Mouse (Mus musculus) forebrain, embryonic 14.5 days (tissue): Measurements from ENCODE around the gene Hes7. TPM values are rescaled to one million over a fixed set of nuclear protein-coding genes. Genes with fewer than 3 reads are reported as not detected.
"Not testable (repeated sequence)": the region's sequence is repeated elsewhere in the genome, so short reads cannot be mapped to it uniquely, and the experiment has no call there.

ENCODE experiments used
- ATAC-seq: fragments of 200-750 bp; cut with Nextera tagmentation; 2 replicates; pipeline ENCODE4 v1.8.0; 2017; ENCODE audit warnings: mild to moderate bottlenecking, moderate library complexity
- DNase-seq: peaks from one replicate; pipeline ENCODE4 v3.0.0-alpha.2; 2015; ENCODE audit warnings: low spot score
- H3K27ac ChIP-seq: fragments of 300-500 bp; sonication (generic); 2 replicates; pipeline ENCODE4 v1.5.1; 2014; ENCODE audit warnings: low read depth, mild to moderate bottlenecking, control low read depth, low read length, moderate library complexity
- H3K27me3 ChIP-seq: fragments of 300-500 bp; sonication (generic); replicated peaks from 2 replicates; pipeline ENCODE4 v1.6.1; 2014; ENCODE audit warnings: low read length, control low read depth, mixed read lengths; ENCODE audit not compliant: control insufficient read depth, insufficient read depth
- H3K36me3 ChIP-seq: fragments of 300-500 bp; sonication (generic); 2 replicates; pipeline ENCODE4 v1.6.1; 2014; ENCODE audit warnings: low read length, control low read depth; ENCODE audit not compliant: control insufficient read depth, insufficient read depth
- H3K4me1 ChIP-seq: fragments of 300-500 bp; sonication (generic); 2 replicates; pipeline ENCODE4 v1.6.1; 2014; ENCODE audit warnings: antibody characterized with exemption, low read length, control low read depth; ENCODE audit not compliant: control insufficient read depth, insufficient read depth
- H3K4me2 ChIP-seq: fragments of 300-500 bp; sonication (generic); 2 replicates; pipeline ENCODE4 v1.6.1; 2014; ENCODE audit warnings: mild to moderate bottlenecking, control low read depth, low read length
- H3K4me3 ChIP-seq: fragments of 300-500 bp; sonication (generic); 2 replicates; pipeline ENCODE4 v1.5.1; 2014; ENCODE audit warnings: low read depth, low read length, control low read depth
- H3K9ac ChIP-seq: fragments of 300-500 bp; sonication (generic); 2 replicates; pipeline ENCODE4 v1.6.1; 2014; ENCODE audit warnings: mild to moderate bottlenecking, low read length, control low read depth, moderate library complexity
- H3K9me3 ChIP-seq: fragments of 300-500 bp; sonication (generic); replicated peaks from 2 replicates; pipeline ENCODE4 v1.6.1; 2016; ENCODE audit warnings: low read length, control low read depth, mixed read lengths; ENCODE audit not compliant: control insufficient read depth
- WGBS: fragments of 180-500 bp; shearing (Covaris S2); extraction: QIAGEN DNeasy Blood & Tissue Kit; methylation state at CpG from one replicate; pipeline ENCODE4 v1.1.7; 2014; 5-methylcytosine and 5-hydroxymethylcytosine counted together
- polyA plus RNA-seq: library from polyadenylated mRNA; unstranded; fragments of >200 nt; fragmentation: Nextera tagmentation; extraction: Ambion mirVana; gene quantifications from 2 replicates; pipeline ENCODE4 v1.2.1, GENCODE M21; 2014

The Hes7 gene
- polyA plus RNA-seq, 1 experiment from 2014 or later: 0.24 TPM

DNA sequence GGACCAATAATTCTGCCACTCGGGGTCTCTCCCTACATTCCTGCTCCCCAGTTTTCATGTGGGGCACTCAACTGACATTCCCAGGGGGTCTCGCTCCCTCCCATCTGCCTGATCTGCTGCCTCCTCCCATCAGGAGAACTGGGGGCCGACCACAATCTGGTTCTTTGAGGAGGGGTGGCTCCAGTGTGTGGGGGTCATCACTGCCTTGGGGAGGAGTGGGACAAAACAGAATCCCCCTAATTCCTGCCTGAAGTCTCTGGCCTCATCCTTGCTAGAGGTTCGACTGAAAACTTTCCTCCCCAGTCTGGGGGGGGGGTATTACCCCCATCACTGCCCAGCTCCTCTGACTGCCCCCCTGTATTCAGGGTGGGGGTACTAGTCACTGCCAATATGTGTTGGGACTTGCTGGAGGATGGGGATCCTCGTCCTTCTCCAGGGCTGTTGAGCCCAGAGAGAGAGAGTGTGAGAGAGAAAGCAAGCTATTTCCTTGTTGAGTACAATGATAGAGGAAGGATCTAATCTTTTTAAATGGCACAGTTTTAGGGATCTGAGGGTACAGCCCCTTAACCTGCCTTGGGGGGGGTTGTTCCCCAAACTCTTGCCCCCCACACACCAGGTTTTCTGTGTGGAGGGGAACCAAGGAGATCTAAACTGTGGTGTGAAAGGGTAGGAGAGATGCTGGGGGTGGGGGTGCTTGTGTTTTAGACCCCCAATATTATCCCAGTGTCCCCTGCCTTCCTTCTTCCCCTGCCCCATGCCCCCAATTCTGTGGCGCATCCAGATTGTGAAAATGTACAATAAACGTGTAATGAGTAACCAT lies 28.4 kb upstream of the Hes7 start:
- H3K27me3 ChIP-seq: no peaks in the 10 kb centered on the region
- H3K27ac ChIP-seq: no peak overlapping the region
- peaks cover 34% of the 10 kb centered on the region for H3K4me1 ChIP-seq
- H3K4me2 ChIP-seq: no peak overlapping the region
- no peak overlapping the region for H3K9ac ChIP-seq
- DNase-seq (no peak), ATAC-seq (no peak)
- peaks cover 30% of the 10 kb centered on the region for H3K36me3 ChIP-seq
- WGBS: 64% methylated on average over 7 of the region's 7 CpGs
- H3K9me3 ChIP-seq: no peaks in the 10 kb centered on the region
- no peak overlapping the region for H3K4me3 ChIP-seq

- no peaks in the 10 kb centered on the region for H3K9me3 ChIP-seq
- ATAC-seq (no peak), DNase-seq (peak; percentile 65)
- H3K36me3 ChIP-seq: peaks cover 30% of the 10 kb centered on the region
- peaks cover 40% of the 10 kb centered on the region for H3K4me1 ChIP-seq
- no peak overlapping the region for H3K9ac ChIP-seq
- no peak overlapping the region for H3K4me3 ChIP-seq
- H3K4me2 ChIP-seq: no peak overlapping the region
- H3K27me3 ChIP-seq: no peaks in the 10 kb centered on the region
- no peak overlapping the region for H3K27ac ChIP-seq
- 5% methylated on average over 3 of the region's 3 CpGs for WGBS
These were observed 27.8 kb upstream of the Hes7 start for GRCm38 (mm10) chr11:69092386-69092751.

DNA sequence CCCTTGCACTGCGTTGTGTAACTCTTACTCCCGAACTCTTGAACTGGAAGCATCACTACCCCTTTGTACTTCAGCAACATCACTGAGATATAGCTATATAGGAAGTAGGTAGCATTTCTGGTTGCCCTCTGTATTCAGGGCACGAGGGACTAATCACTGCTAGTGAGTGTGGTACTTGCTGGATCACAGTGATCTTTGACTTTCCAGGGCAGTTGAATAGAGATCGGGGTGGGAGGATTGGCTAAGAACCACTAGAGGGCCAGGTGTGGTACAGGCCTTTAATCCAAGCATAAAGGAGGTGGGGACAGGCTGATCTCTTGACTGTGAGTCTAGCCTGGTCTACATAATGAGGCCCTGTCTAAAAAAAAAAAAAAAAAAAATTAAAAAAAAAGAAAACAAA lies 27.3 kb upstream of the Hes7 start:
- H3K4me3 ChIP-seq: no peak overlapping the region
- H3K4me2 ChIP-seq: no peak overlapping the region
- no peaks in the 10 kb centered on the region for H3K27me3 ChIP-seq
- peaks cover 30% of the 10 kb centered on the region for H3K36me3 ChIP-seq
- no peak for ATAC-seq
- H3K27ac ChIP-seq: no peak overlapping the region
- WGBS: 82% methylated on average over 4 of the region's 4 CpGs
- no peak overlapping the region for H3K9ac ChIP-seq
- peaks cover 45% of the 10 kb centered on the region for H3K4me1 ChIP-seq
- H3K9me3 ChIP-seq: no peaks in the 10 kb centered on the region
- no peak for DNase-seq

DNA sequence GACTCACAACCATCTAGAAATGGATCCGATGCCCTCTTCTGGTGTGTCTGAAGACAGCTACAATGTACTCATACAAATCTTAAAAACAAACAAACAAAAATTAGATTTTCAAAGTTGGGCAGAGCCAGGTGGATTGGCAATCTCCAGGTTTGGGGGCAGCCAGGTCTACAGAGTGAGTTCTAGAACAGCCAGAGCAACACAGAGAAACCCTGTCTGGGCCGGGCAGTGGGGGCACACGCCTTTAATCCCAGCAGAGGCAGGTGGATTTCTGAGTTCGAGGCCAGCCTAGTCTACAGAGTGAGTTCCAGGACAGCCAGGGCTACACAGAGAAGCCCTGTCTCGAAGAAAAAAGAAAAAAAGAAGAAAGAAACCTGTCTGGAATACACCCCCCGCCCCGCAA lies 26.3 kb upstream of the Hes7 start:
- not testable (repeated sequence) for H3K9ac ChIP-seq, H3K27me3 ChIP-seq, H3K4me2 ChIP-seq, H3K4me3 ChIP-seq, DNase-seq, ATAC-seq, H3K9me3 ChIP-seq, H3K27ac ChIP-seq
- 90% methylated on average over 7 of the region's 7 CpGs for WGBS
- Histone ChIP-seq H3K36me3 (peaks cover 30% of the 10 kb centered on the region), H3K4me1 (peaks cover 53% of the 10 kb centered on the region)

GRCm38 (mm10) chr11:69094697-69095429 lies 25.3 kb upstream of the Hes7 start, which contains the start of gene Per1:
Gene Per1, plus strand, starts transcription at chr11:69095217.
- H3K9me3 ChIP-seq: no peaks in the 10 kb centered on the region
- H3K27ac ChIP-seq: peak within 1 kb of the TSS; percentile 74
- no peaks in the 10 kb centered on the region for H3K27me3 ChIP-seq
- DNase-seq (peak; percentile 100), ATAC-seq (peak; percentile 93)
- peak within 1 kb of the TSS; percentile 34 for H3K4me3 ChIP-seq
- WGBS: under 1% methylated on average over 37 of the region's 37 CpGs
- H3K4me2 ChIP-seq: peak within 1 kb of the TSS; percentile 84
- peaks cover 52% of the 10 kb centered on the region for H3K4me1 ChIP-seq
- peak within 1 kb of the TSS; percentile 33 for H3K9ac ChIP-seq
- peaks cover 24% of the 10 kb centered on the region for H3K36me3 ChIP-seq

DNA sequence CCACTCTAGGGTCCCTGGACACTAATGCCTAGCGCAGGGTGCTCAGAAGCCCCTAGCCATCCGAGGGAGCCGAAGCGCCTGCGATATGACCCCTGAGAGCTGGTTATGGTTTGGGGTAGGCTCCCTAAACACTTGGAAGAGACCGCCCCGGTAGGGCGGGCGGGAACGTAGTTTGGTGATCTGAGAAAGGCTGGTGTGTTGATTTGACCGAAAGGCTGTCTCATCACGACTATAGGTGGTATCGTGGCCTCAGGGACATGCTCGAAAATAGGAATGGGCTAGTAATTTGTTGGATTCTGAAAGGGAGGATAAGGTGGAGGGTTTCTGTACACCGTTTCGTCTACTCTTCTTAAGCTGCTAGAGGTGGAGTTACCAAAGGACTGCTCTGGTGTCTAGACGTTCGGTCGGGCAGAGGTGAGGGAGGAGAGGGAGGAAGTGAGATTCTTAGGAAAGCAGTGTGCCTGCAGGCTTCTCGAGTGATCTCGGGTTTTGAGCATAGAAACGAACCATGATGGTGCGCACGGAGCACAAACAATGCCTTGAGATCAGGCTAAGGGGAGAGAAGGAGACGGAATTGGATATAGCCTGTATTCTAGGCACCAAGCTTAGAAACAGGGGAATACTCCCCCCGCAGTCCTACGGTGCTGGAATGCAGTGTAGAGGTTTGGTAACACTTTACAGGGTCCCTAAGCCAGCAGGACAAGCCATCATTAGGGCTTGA lies 24.5 kb upstream of the Hes7 start:
- WGBS: 3% methylated on average over 27 of the region's 27 CpGs
- no peaks in the 10 kb centered on the region for H3K9me3 ChIP-seq
- DNase-seq (no peak), ATAC-seq (no peak)
- H3K4me2 ChIP-seq: peak overlapping the region; percentile 84
- peak overlapping the region; percentile 34 for H3K4me3 ChIP-seq
- H3K36me3 ChIP-seq: peaks cover 17% of the 10 kb centered on the region
- no peaks in the 10 kb centered on the region for H3K27me3 ChIP-seq
- peak overlapping the region; percentile 33 for H3K9ac ChIP-seq
- H3K27ac ChIP-seq: no peak overlapping the region
- peaks cover 46% of the 10 kb centered on the region for H3K4me1 ChIP-seq

GRCm38 (mm10) chr11:69096360-69096986 lies 23.7 kb upstream of the Hes7 start:
- H3K27ac ChIP-seq: peak overlapping the region; percentile 74; the same call in 1 of the 2 replicates
- peak overlapping the region; percentile 33; the same call in 1 of the 2 replicates for H3K9ac ChIP-seq
- H3K4me2 ChIP-seq: peak overlapping the region; percentile 84
- DNase-seq: no peak
- H3K27me3 ChIP-seq: no peaks in the 10 kb centered on the region
- WGBS: 14% methylated on average over 9 of the region's 9 CpGs
- peaks cover 18% of the 10 kb centered on the region for H3K36me3 ChIP-seq
- ATAC-seq: no peak
- peaks cover 44% of the 10 kb centered on the region for H3K4me1 ChIP-seq
- H3K9me3 ChIP-seq: no peaks in the 10 kb centered on the region
- peak overlapping the region; percentile 22 for H3K4me3 ChIP-seq
